Mouse (Mus musculus) lung, embryonic 14.5 days (tissue): ENCODE results near the gene Fam78a. TPM values are rescaled to one million over a fixed set of nuclear protein-coding genes. Genes with fewer than 3 reads are reported as not detected.

ENCODE experiments used
- ATAC-seq: fragments of 200-750 bp; cut with Nextera tagmentation; 2 replicates; pipeline ENCODE4 v1.8.0; 2017; ENCODE audit warnings: mild to moderate bottlenecking, moderate TSS enrichment, moderate library complexity; ENCODE audit not compliant: insufficient read depth
- DNase-seq: peaks from one replicate; pipeline ENCODE4 v3.0.0-alpha.2; 2015
- H3K27ac ChIP-seq: fragments of 300-500 bp; sonication (generic); 2 replicates; pipeline ENCODE4 v1.5.1; 2014; ENCODE audit warnings: low read depth, mild to moderate bottlenecking, moderate library complexity
- H3K27me3 ChIP-seq: fragments of 300-500 bp; sonication (generic); 2 replicates; pipeline ENCODE4 v1.6.1; 2014; ENCODE audit warnings: low read length, control low read depth; ENCODE audit not compliant: insufficient read depth
- H3K36me3 ChIP-seq: fragments of 300-500 bp; sonication (generic); 2 replicates; pipeline ENCODE4 v1.6.1; 2014; ENCODE audit warnings: control low read depth; ENCODE audit not compliant: insufficient read depth
- H3K4me1 ChIP-seq: fragments of 300-500 bp; sonication (generic); 2 replicates; pipeline ENCODE4 v1.6.1; 2014; ENCODE audit warnings: antibody characterized with exemption, control low read depth; ENCODE audit not compliant: insufficient read depth
- H3K4me2 ChIP-seq: fragments of 300-500 bp; sonication (generic); 2 replicates; pipeline ENCODE4 v1.6.1; 2014; ENCODE audit warnings: mild to moderate bottlenecking
- H3K4me3 ChIP-seq: fragments of 300-500 bp; sonication (generic); 2 replicates; pipeline ENCODE4 v1.5.1; 2014; ENCODE audit warnings: low read depth, low read length
- H3K9ac ChIP-seq: fragments of 300-500 bp; sonication (generic); 2 replicates; pipeline ENCODE4 v1.6.1; 2014
- H3K9me3 ChIP-seq: fragments of 300-500 bp; sonication (generic); 2 replicates; pipeline ENCODE4 v1.6.1; 2016; ENCODE audit warnings: low read depth, low read length, control low read depth
- CTCF ChIP-seq: IDR thresholded peaks from 2 replicates; pipeline ENCODE4 v1.5.1; 2016; ENCODE audit warnings: antibody characterized with exemption, low read depth
- WGBS: fragments of 180-500 bp; shearing (Covaris S2); extraction: QIAGEN DNeasy Blood & Tissue Kit; methylation state at CpG from one replicate; pipeline ENCODE4 v1.1.7; 2014; 5-methylcytosine and 5-hydroxymethylcytosine counted together
- polyA plus RNA-seq: library from polyadenylated mRNA; unstranded; fragments of >200 nt; fragmentation: Nextera tagmentation; extraction: Ambion mirVana; gene quantifications from 2 replicates; pipeline ENCODE4 v1.2.1, GENCODE M21; 2014

Fam78a gene
- polyA plus RNA-seq, 1 experiment from 2014 or later, result 4.9 TPM

DNA sequence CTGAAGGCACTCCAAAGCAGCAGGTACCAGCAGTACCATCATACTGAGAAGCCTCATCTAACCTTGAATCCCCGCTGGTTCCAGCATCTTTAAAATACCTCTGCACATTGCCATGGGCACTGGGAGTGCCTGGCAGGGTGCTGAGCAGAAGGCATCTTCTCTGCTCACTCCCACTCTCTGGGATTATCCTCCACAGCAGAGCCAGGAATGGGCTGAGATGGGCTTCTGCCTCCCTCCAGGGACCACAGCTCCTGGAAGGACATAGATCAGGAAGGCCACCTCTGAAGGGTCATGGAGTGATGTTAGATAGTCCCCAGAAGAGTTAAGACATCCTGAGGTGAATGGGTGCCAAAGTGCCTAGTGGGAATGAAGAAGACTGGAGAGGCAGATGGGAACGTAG lies 27.9 kb upstream of the Fam78a start:
- no peaks in the 10 kb centered on the region for H3K36me3 ChIP-seq
- WGBS, result 44% methylated on average over 2 of the region's 2 CpGs
- H3K27me3 ChIP-seq, result no peaks in the 10 kb centered on the region

DNA sequence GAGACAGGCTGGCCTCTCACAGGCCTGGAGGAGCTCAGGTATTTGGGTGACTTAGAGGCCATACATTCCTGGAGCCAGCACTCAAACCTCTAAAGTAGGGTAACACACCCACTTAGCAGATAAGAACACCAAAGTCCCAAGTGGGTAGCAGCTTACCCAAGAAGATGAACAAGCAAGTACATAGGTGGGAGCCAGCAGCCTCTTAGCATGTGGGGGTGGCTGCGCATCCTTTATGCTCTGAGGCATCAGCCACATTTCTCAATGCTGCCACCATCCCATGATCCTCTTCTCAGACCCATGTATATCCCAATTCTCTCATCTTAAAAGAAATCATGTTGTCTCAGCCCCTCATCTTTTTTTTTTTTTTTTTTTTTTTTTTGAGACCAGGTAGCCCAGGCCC lies 26.6 kb upstream of the Fam78a start:
- no peak for DNase-seq
- Histone ChIP-seq H3K4me2 (no peak overlapping the region), H3K27ac (no peak overlapping the region), H3K9ac (no peak overlapping the region), H3K9me3 (no peaks in the 10 kb centered on the region), H3K4me1 (no peaks in the 10 kb centered on the region), H3K36me3 (no peaks in the 10 kb centered on the region), H3K4me3 (no peak overlapping the region), H3K27me3 (no peaks in the 10 kb centered on the region)
- 94% methylated on average over 1 of the region's 1 CpGs for WGBS
- TF ChIP-seq CTCF, result no peak
- no peak for ATAC-seq

More for the DNA sequence above, 27.9 kb upstream of the Fam78a start:
- no peak overlapping the region for H3K27ac ChIP-seq
- no peak overlapping the region for H3K4me3 ChIP-seq
- no peak overlapping the region for H3K4me2 ChIP-seq
- TF ChIP-seq CTCF, result no peak
- DNase-seq (no peak), ATAC-seq (no peak)
- no peaks in the 10 kb centered on the region for H3K9me3 ChIP-seq
- H3K4me1 ChIP-seq, result no peaks in the 10 kb centered on the region
- H3K9ac ChIP-seq, result no peak overlapping the region

DNA sequence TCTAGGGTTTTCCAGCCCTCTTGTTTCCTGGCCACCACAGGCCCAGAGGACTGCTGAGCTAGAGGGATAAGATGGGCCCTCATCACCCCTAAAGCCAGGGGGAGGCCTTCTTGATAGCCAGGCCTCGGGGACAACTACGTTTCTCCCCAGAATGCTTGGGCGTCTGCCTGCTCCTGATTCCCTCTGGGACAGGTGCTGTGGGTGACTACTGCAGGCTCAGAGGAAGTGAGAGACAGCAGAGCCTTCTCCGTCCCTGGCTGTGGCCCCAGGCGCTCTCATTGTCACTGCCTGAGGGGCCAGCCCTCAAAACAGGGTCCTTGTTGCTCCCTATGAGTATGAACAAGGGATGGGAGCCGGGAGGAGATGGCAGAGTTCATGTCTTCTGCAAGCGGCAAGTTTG lies 21.3 kb upstream of the Fam78a start:
- no peak for ATAC-seq

DNA sequence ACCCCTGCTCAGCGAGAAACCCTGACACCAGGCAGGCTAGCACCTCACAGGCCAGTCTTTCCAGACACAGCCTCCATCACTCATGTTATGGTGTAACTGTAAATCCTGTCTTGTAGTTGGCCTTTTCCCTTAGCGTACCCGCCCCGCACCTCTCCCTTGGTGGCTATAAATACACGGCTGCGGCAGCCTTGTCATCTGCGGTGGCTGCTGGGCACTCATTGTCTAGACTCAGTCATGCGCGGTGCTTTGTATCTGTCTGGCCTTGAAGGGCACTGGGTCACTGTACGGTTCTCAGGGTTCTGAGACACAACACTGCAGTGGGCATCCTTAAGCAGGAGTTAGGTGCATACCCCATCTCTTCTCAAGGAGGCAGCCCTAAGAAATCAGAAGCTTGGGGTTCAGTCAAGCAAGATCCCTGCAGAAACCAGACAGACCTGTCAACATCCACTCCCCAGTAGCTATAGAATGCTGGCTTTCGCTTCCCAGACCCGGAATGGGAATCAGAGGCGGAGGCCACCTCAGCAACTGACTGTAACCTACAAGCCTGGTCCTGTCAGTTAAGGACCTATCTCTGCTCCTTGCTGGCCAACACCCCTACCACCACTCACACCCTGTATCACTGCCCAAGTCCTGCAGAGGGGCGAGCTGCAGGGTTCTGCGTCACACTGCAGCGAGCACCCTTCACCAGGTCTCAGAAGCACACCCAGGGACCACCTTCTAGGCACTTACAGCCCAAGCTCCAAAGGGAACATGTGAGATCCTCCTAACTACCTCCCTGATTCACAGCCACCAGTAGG lies 20.7 kb upstream of the Fam78a start:
- Histone ChIP-seq H3K4me3 (no peak overlapping the region), H3K4me1 (no peaks in the 10 kb centered on the region), H3K9me3 (no peaks in the 10 kb centered on the region), H3K27ac (no peak overlapping the region), H3K36me3 (no peaks in the 10 kb centered on the region), H3K9ac (no peak overlapping the region), H3K27me3 (no peaks in the 10 kb centered on the region), H3K4me2 (no peak overlapping the region)
- DNase-seq (no peak), ATAC-seq (no peak)
- no peak for TF ChIP-seq CTCF
- 77% methylated on average over 16 of the region's 16 CpGs for WGBS

More for the DNA sequence above, 21.3 kb upstream of the Fam78a start:
- TF ChIP-seq CTCF, result no peak
- Histone ChIP-seq H3K9me3 (no peaks in the 10 kb centered on the region), H3K4me1 (no peaks in the 10 kb centered on the region), H3K27ac (no peak overlapping the region), H3K27me3 (no peaks in the 10 kb centered on the region), H3K4me2 (no peak overlapping the region), H3K36me3 (no peaks in the 10 kb centered on the region), H3K9ac (no peak overlapping the region), H3K4me3 (no peak overlapping the region)
- 75% methylated on average over 7 of the region's 7 CpGs for WGBS
- no peak for DNase-seq

DNA sequence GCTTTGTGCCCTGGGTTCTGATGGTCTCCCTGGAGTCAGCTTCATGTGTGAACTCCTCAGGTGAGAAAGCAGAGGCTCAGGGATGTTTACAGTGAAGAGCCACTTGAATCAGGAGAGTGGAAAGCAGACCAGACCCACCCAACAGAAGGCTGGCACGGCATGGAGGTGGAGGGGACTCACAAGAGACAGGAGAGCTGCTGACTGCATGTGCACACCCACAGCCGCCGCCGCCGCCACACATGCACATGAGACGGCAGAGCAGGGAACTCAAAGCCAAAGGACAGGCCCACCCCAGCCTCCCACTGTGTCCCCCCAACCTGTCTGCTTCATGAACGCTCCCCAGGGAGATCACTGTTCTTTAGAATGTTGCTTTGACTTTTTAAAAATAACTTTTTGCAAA lies 19.5 kb upstream of the Fam78a start:
- Histone ChIP-seq H3K4me3 (no peak overlapping the region), H3K27ac (no peak overlapping the region), H3K9me3 (no peaks in the 10 kb centered on the region), H3K27me3 (no peaks in the 10 kb centered on the region), H3K4me1 (no peaks in the 10 kb centered on the region), H3K36me3 (no peaks in the 10 kb centered on the region), H3K4me2 (no peak overlapping the region), H3K9ac (no peak overlapping the region)
- no peak for DNase-seq
- 76% methylated on average over 7 of the region's 7 CpGs for WGBS
- TF ChIP-seq CTCF, result no peak
- no peak for ATAC-seq

DNA sequence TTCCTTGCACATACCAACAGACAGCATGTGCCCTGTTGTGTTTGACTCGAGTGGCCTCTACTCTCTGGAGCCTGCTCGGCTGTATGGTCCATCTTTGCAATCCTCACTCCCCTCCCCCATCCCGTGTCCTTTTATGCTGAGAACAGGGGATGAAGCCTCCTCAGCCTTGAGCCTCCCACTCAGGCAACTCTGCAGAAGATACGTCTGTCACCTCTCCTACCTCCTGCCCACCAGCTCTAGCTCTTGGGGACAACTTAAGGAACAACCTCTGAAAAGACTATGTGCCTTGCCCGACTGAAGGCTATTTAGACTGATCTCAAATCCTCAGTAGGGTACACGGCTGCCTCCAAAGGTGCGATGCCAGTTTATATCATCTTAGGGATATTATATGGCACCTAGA lies 18.9 kb upstream of the Fam78a start:
- no peak overlapping the region for H3K27ac ChIP-seq
- H3K9ac ChIP-seq, result no peak overlapping the region
- DNase-seq, result no peak
- no peak for TF ChIP-seq CTCF
- no peaks in the 10 kb centered on the region for H3K4me1 ChIP-seq
- H3K36me3 ChIP-seq, result no peaks in the 10 kb centered on the region
- no peaks in the 10 kb centered on the region for H3K9me3 ChIP-seq
- H3K4me3 ChIP-seq, result no peak overlapping the region
- ATAC-seq, result no peak
- 70% methylated on average over 7 of the region's 7 CpGs for WGBS
- H3K27me3 ChIP-seq, result no peaks in the 10 kb centered on the region
- no peak overlapping the region for H3K4me2 ChIP-seq

DNA sequence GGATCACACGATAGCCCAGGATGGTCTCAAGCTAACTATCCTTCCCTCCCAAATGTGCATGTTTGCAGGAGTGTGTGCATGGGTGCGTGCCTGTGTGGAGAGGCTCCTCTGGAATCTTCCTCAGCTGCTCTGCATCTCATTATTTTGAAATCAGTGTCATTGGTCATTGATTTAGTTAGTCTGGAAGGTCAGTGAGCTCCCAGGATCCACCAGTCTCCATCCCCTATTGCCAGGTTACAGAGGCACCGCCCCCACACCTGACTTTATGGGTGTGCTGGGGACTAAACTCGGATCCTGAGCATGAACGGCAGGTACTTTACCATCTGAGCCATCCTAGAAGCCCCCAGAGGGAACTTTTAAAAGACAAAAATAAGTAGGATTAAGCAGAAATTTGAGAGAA lies 18.3 kb upstream of the Fam78a start:
- DNase-seq (no peak), ATAC-seq (no peak)
- Histone ChIP-seq H3K4me2 (no peak overlapping the region), H3K4me1 (no peaks in the 10 kb centered on the region), H3K9ac (no peak overlapping the region), H3K36me3 (no peaks in the 10 kb centered on the region), H3K27ac (no peak overlapping the region), H3K4me3 (no peak overlapping the region), H3K27me3 (no peaks in the 10 kb centered on the region), H3K9me3 (no peaks in the 10 kb centered on the region)
- TF ChIP-seq CTCF, result no peak
- 52% methylated on average over 5 of the region's 5 CpGs for WGBS
